Mouse (Mus musculus): ENCODE results near the gene Mdc1.
A peak's percentile ranks its signal among the peaks of the same experiment; 100 is the strongest.

Mdc1 gene

DNA sequence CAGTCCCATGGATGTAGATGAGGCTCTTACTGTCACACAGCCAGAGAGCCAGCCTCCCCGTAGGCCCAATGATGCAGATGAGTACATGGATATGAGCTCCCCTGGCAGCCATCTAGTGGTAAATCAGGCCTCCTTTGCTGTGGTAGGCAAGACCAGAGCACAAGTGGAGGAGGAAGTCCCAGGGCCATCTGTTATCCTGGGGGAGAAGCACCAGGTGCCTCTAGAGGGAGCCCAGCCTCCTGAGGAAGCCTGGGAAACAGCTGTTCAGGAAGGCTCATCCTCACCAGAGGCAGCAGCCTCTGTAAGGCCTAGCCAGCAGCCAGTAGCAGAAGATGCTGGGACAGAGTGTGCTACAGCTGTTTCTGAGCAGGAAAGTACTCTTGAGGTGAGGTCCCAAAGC, 6.8 kb downstream of the Mdc1 start:
- DNase-seq (ENCODE audit: low read depth, low spot score): no peak

DNA sequence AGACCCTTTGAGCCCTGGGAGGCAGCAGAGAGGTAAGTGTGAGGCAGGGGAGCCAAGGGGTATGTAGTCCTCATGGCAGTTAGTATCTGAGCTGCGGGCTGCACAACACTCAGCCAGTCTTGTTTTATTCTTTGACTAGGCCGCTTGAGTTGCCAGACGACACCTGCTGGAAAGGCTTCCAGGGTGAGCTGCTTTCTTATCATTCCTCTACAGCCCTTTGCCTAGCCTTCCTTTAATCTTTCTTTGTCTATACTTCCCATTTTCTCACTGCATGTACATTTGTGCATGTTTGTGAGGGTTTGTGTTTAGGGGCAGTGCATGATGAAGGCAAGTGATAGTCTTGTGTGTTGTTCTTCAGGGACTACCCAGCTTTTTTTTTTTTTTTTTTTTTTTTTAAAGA, 9.7 kb downstream of the Mdc1 start:
- no peak for DNase-seq (ENCODE audit: low read depth, low spot score)

DNA sequence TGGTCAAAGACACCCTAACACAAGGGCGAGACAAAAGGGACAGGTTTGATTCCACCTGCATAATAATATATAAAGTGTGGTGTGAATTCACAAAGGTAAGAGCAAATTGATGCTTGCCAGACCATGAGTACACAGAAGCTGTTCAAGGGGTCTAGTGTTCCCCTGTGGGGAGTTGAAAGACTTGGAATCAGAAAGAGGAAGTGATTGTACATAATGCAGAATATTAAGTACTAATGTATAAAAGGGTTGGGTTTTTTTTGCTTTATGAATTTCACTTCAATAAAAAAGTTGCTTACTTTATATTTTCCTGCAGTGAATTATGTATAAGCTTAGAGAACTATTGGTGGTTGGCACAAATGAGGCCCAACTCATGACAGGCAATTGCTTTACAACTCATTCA, 18.1 kb downstream of the Mdc1 start:
- no peak for DNase-seq (ENCODE audit: low read depth, low spot score)

DNA sequence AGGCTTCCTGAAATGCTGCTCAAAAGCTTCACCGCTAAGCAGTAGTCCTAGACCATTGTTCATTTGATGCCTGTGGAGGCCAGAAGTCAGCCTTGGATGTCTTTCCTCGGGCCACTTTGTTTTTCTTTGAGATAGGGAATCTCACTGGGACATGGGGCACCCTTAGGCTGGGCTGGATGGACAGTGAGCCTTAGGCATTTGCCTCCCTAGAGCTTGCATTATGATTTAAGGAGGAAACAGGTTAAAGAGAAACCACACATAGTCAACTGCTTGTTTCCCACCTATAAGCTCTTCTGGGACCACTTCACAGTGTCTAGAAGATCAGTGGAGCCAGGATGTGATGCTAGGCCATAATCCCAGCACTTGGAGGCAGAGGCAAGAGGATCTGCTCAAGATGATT, 18.5 kb downstream of the Mdc1 start:
- DNase-seq (ENCODE audit: low read depth, low spot score): no peak

DNA sequence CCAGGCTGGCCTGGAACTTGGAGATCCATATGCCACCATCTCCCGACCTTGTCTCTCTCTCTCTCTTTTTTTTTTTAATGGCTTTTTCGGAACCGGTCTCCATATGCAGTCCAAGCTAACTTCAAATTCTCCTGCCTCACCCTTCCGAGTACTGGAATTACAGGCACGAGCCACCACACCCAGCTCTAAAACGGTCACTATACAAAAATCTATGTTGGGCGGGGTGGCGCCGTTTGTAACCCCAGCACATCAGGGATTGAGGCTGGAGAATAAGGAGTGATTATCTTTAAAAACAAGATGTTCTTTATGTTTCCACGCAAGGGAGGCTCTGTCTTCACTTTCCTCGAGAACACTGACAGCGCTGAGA, 19.5 kb downstream of the Mdc1 start:
- DNase-seq (ENCODE audit: low read depth, low spot score): no peak

DNA sequence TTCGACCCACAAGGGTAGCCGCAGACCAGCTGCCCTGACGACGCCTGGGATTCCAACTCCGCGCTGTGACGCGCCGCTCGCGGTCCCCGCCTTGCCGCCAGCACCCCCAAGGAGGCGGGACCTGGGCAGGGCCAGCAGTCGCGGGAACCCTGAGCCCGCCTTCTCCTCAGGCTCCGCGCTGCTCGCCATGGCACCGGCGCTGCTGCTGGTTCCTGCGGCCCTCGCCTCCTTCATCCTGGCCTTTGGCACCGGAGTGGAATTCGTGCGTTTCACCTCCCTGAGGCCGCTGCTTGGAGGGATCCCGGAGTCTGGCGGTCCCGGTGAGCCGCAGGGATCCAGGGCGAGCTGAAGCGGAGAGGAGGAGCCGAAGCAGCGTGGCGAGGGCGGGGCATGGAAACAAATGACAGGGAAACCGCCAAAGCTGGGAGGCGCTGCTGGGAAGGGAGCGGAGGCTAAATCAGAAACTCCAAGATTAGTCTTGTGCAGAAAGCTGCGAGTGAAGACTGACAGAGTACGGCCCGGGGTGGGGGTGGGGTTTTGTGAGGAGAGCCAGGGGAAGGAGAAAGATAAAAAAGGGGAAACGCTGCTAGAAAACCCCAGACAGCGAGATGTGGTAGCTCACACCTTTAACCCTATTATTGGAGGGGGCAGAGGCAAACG, 20.0 kb downstream of the Mdc1 start, which contains the start of gene Nrm:
TSS of gene Nrm (plus strand) at position 121 of the 660 bp plus-strand sequence.
- DNase-seq (ENCODE audit: low read depth, low spot score): peak; percentile 80

DNA sequence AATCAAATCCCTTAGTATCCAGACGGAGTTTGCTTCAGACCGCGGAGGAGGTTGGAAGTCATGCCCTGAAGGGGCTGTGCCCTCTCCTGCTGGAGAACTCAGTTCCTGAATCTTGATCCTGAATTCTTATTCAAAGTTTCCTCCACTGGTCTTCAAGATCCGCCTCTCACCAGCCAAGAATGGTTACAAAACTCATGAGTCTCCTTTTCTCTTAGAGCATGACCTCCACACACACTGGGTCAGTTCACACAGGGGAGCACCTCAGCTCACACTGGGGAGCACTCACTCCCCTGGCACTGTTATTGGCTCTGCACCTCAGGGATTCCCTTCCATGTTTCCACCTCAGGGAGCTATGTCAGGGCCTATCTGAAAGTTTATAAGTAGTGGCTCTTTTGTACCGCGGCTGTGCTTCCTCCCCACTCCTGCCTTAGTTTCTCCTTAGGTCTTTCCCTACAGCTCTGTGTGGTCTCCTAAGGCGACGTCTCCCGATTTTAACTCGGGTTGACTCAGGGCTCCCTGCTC, 23.6 kb downstream of the Mdc1 start:
- no peak for DNase-seq (ENCODE audit: low read depth, low spot score)

DNA sequence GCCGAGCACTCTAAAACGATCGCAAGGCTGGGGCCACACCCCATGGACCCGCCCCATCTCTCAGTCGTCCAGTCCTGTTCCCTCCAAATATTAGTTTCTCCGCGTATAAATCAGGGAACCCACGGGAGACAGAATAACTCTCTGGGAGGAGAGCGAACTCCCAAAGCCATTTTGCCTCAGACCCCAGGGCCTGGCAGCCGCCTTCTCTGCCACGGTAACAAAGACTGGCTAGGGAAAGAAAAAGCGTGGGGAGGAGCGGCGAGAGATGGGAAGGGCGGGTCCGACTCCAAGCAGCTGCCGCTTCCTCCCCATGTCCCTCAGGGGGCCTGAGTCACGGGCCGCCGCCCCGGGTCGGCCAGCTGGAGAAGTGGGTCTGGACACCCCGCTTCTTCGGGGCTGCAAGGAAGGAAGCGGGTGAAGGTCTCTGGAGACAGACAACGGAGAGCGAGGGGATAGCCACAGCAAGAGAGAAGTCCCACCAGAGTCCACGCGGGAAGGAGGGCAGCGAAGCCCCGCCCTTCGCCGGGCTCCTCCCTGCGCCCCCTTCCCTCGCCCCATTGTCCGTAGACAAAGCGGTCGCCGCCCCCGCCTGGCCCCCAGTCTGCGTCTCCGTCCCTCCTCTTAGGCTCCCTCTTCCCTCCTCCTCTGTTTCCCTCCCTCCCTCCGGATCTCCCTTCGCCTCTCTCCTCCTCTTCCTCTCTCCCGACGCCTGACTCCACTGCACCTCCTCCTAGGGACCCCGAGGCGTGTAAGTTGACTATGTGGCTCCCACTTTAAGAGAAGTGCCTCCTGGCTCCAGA, 24.4 kb downstream of the Mdc1 start, which contains the start of gene Ppp1r18:
TSS of gene Ppp1r18 (plus strand) at position 113 of the 800 bp plus-strand sequence.
- no peak for DNase-seq (ENCODE audit: low read depth, low spot score)

DNA sequence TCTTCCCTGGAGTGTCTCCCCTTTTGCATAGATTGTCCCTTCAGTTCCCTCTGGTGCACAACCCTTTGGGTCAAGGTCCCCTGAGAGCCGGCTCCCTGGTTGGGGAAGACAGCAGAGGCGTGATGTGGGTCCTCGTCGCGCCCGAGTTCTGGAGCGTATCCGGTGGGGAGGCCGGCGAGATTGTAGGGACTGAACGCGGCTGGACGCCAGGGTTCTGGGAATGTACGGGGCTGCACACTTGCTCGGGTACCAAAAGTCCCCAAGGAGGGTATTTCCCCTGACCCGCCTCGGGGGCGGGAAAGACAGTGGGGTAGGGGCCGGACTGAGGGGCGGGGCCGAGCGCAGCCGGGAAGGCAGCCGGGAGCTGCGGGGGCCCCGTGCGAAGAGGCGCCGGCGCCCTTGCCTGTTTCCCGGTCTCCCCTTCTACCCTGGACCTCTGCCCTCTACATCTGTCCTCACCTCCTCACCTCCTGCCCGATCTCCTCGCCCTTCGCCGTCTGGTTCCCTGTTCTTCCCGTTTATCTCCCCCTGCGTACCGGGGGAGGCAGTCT, 25.0 kb downstream of the Mdc1 start:
- DNase-seq (ENCODE audit: low read depth, low spot score): no peak

DNA sequence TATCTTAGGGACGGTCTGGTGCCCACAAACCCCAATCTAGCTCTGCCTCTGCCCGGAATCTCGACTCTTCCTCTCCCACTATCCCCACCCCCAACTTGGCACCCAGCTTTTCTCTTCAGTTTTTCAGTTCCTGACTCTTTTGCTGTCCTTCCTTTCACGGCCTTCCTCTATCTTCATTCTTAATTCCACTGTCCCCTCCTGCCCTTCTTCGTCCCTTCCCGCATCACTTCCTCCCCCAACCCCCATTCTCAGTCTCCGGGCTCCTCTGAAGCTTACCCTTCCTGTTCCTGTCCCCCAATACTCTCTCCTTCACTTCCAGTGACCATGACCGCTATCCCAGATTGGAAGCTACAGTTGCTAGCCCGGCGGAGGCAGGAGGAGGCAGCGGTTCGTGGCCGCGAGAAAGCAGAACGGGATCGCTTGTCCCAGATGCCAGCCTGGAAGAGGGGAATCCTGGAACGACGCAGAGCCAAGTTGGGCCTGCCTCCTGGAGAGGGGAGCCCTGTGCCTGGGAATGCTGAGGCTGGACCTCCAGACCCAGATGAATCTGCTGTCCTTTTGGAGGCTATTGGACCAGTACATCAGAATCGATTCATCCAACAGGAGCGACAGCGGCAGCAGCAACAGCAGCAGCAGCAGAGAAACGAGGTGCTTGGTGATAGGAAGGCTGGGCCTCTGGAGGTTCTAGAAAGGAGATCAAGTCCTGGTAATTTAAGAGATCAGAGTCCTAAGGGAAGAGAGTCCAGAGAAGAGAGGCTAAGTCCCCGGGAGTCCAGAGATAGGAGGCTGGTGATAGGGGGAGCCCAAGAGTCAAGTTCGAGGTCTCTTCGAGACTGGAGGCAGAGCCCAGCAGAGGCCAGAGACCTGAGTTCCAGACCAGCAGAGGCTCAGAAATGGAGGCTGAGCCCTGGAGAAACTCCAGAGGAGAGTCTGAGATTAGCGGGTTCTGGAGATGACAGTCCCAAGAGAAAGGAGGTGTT, 25.9 kb downstream of the Mdc1 start:
- DNase-seq (ENCODE audit: low read depth, low spot score): no peak

DNA sequence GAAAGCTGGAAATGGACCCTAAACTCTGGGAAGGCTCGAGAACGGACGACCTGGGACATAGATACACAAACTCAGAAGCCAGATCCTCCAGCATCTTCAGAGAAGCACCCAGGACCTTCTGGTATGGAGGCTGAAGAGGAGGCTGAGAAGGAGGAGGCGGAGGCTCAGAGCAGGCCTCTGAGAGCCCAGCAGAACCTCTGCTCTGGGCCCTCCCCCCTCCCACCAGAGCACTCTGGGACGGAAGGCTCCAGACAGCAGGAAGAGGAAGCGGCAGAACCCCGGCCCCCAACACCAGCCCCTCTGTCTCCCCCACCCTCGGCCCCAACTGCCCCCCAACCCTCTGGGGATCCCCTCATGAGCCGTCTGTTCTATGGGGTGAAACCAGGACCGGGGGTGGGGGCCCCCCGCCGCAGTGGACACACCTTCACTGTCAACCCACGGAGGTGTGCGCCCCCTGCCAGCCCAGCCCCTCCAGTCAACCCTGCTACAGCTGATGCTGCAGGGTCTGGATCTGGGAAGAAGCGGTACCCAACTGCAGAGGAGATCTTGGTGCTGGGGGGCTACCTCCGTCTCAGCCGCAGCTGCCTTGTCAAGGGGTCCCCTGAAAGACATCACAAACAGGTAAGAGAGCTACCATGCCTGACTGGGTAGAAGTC, 27.0 kb downstream of the Mdc1 start:
- DNase-seq (ENCODE audit: low read depth, low spot score): no peak

DNA sequence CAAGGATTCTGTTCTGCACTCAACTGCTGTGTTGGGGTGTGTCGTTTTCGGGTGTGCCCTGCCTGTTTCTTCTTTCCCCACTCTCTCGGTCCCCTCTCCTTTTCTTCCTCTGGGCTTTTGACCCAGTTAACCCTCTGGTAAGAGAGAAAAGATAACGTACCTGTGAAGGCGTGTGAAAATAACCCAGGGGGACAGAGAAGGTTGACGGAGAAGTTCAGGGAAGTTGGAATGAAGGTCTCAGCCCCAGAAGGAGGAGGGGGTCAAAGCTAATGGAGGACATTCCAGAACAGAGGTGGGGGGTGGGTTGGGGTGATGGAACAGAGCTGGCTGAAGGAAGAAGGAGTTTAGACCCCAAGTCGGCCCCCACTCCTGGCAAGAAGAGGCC, 27.6 kb downstream of the Mdc1 start:
- no peak for DNase-seq (ENCODE audit: low read depth, low spot score)

DNA sequence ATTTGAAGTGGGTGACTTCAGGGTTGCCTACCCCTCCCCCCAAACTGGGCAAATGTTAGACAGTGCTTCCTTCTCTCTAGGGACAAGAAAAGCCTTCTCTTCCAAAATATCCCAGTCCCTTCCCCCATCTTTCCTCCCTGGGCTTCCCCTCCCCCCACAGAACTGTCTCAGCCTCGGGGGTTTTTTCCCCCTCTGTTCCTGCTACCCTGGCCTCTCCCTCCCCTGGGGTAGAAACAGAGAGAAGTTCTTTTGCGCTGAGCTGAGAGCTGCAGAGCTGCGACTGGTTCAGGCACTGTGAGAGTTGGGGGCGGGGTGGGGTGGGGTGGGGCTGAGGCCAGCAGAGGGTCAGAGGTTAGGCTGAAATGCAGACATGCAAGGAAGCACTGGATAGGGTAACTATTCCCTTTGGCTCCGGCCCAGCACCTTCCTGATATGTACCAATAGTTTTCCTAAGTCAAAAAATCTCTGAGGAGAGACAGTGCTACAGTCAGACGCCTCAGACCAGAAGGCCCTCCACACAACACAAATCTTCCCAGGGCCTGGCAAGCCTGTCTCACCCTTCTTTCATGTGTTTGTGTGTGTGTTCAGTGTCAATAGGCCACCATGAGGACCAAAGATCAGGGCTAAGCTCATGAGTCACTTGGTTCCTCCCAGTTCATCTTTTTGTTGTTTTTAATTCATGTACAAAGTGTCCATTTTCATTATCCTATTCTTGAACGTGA, 28.2 kb downstream of the Mdc1 start:
- no peak for DNase-seq (ENCODE audit: low read depth, low spot score)

DNA sequence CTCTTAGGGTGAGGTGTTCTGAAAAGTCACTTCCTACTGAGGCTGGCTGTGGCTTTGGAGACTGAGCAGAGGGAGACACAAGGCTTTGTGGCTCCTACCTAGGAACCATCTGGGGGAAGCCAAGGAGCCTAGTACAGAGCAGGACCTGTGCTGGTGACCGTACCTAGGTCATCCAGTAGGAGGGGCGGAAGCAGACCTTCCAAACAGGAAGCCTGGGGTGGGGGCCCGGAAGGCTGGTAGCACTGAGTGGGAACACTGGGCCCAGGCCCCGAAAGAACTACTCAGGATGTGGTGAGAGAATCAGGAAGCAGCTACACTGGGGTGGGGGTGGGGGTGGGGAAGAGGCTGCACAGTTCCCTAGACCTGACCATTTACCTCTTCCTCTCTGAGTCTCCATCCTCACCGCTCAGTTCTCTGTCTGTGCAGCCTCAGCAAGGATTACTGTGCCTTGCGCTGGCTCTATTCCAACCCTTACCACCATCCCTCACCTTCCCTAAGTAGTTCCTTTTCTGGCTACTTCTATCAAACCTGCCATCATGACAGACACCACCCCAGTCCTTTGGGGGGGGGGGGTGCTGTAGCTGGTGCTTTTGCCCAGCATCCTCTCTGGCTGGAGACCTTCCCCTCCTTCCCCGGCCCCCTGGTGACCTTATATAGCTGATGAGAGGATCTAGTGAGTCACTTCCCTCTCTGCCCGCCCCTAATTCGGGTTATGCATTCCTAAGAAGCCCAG, 29.0 kb downstream of the Mdc1 start:
- no peak for DNase-seq (ENCODE audit: low read depth, low spot score)

DNA sequence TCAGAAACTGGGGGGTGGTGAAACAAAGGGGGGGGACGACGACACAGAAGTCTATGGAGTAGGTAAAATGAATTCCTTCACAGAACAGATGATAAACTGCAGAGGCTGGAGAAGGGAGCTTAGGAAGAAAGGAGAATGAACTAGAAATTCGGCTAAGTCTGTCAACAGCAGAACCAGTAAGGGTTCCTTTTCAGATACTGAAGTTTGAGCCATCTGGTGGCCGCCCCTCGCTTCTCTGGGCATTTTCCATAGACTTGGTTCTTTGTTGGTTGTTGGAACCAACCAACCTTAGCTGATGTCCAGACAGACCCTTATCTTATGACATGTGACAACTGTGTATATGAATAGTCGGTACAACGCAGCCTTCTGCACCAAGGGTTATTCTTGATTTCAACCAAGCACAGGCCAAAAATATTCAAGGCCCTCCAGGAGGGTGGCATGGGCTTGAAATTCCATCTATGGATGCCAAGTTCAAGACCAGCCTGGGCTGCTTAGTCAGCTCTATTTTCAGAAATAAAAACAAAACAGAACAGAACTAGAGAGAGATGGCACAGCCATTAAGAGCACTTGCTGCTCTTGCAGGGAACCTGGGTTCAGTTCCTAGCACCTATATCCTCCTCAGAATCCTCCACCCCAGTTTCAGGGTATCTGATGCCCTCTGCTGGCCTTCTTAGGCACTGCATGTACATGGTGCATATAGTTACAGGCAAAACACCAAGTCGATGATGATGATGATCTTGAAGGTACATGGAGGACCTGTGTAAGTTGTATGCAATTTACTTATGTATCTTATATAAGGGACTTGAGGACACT, 29.8 kb downstream of the Mdc1 start:
- no peak for DNase-seq (ENCODE audit: low read depth, low spot score)

DNA sequence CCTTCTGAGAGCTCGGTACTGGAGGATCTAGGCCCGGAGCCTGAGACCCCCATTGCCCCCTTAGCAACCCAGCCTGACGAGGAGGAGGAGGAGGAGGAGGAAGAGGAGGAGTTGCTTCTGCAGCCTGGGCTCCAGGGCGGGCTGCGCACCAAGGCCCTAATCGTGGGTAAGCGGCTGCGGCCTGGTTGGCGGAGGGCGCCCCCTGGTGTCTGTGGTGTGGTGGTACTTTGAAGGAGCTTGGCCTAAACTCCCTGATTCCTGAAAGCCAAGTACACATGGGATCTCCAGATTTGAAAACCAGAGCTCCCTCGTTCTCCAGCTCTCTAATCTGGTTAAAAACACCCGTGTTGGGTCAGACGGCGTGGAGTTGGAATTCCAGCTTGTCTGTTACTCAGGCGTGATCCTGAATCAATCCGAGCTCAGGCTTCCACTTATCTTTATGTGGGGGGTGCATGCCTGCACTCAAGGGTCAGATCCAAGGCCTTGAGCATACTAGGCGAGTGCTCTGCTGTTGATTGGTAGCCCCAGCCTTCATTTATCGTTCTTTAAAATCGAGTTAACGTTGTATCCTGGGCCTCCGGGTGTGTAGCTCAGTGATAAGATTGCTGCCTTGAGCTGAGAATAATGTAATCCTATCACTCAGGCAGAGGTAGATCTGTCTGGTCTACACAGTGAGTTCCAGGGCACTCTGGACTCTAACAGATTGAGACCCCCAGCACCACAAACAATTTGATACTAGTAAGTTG, 32.6 kb downstream of the Mdc1 start:
- DNase-seq (ENCODE audit: low read depth, low spot score): peak; percentile 78

DNA sequence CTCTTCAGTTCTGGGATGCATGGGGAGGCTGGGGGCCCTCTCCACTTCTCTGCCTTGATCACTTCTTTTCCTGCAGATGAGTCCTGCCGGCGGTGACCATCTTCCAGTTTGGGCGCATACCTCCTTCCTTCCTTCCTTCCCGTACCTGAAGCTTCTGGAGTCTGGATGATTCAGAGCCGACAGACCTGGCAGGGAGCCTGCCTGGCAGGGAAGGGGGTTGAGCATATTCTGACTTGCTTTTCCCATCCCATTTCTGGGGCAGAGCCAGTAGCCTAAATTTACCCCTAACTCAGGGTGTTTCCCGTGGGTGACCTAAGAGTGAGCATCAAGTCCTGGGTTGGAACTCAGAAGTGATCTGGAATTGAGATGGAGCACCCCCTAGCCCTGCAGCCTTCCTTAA, 33.4 kb downstream of the Mdc1 start:
- DNase-seq (ENCODE audit: low read depth, low spot score): no peak
